Mouse (Mus musculus): ENCODE data around the gene Lrrc31.
"Not testable (repeated sequence)": the region's sequence is repeated elsewhere in the genome, so short reads cannot be mapped to it uniquely, and the experiment has no call there.

- TF ChIP-seq CTCF (IDR thresholded peaks at IDR 0.05; ENCODE audit: borderline replicate concordance, insufficient read depth, low read depth, low read length); POLR2A (IDR thresholded peaks at IDR 0.05; ENCODE audit: borderline replicate concordance, insufficient read depth, low read length): not testable (repeated sequence)
These were observed at the start of gene Lrrc31 for GRCm38 (mm10) chr3:30699711-30700505.

Data from cerebellum, adult 2 months (tissue).